Mouse (Mus musculus): ENCODE measurements around the gene Spem2. TPM values are rescaled to one million over a fixed set of nuclear protein-coding genes. Genes with fewer than 3 reads are reported as not detected.

Spem2 gene
- total and polyA plus RNA-seq, 3 experiments: 0.09 TPM; not detected in 2

Other genes with a start within 250 kb of the Spem2 start
Only the 30 nearest of the 44 such genes appear.
- gene Mpdu1, start 155.8 kb downstream of the Spem2 start, total RNA-seq (2021): 100 to 1,000 TPM; 109 to 127 TPM
- gene Mpdu1, start 155.8 kb downstream of the Spem2 start, polyA plus RNA-seq (2012; rRNA removed): 179 and 196 TPM in 2 replicates
- gene Cd68, start 152.3 kb downstream of the Spem2 start, total RNA-seq (2021): 10 to 100 TPM; 16.8 to 53.0 TPM
- 24.5 and 36.9 TPM in 2 replicates for gene Cd68, start 152.3 kb downstream of the Spem2 start, polyA plus RNA-seq (2012; rRNA removed)
- 100 to 1,000 TPM; 509 to 543 TPM for gene Eif4a1, start 146.0 kb downstream of the Spem2 start, total RNA-seq (2021)
- 85.0 and 144 TPM in 2 replicates for gene Eif4a1, start 146.0 kb downstream of the Spem2 start, polyA plus RNA-seq (2012; rRNA removed)
- 10 to 100 TPM; 65.5 to 75.5 TPM for gene Senp3, start 136.4 kb downstream of the Spem2 start, total RNA-seq (2021)
- 34.3 and 37.5 TPM in 2 replicates for gene Senp3, start 136.4 kb downstream of the Spem2 start, polyA plus RNA-seq (2012; rRNA removed)
- gene Tnfsf13, start 132.7 kb downstream of the Spem2 start, total RNA-seq (2021): 1 to 10 TPM; 1.6 to 2.4 TPM
- gene Tnfsf13, start 132.7 kb downstream of the Spem2 start, polyA plus RNA-seq (2012; rRNA removed): 2.2 and 2.4 TPM in 2 replicates
- gene Tnfsf12, start 122.6 kb downstream of the Spem2 start, total RNA-seq (2021): 10 to 100 TPM; 19.8 to 37.1 TPM
- 44.7 and 57.4 TPM in 2 replicates for gene Tnfsf12, start 122.6 kb downstream of the Spem2 start, polyA plus RNA-seq (2012; rRNA removed)
- 1 to 10 TPM; 3.1 to 7.0 TPM for gene Tnfsfm13, start 122.4 kb downstream of the Spem2 start, total RNA-seq (2021)
- gene Tnfsfm13, start 122.4 kb downstream of the Spem2 start, polyA plus RNA-seq (2012; rRNA removed): 12.7 and 18.9 TPM in 2 replicates
- gene Polr2a, start 59.8 kb downstream of the Spem2 start, total RNA-seq (2021): 10 to 100 TPM; 71.4 to 77.9 TPM
- 20.6 and 38.3 TPM in 2 replicates for gene Polr2a, start 59.8 kb downstream of the Spem2 start, polyA plus RNA-seq (2012; rRNA removed)
- gene Slc35g3, start 56.5 kb downstream of the Spem2 start, total RNA-seq (2021): not detected
- gene Slc35g3, start 56.5 kb downstream of the Spem2 start, polyA plus RNA-seq (2012; rRNA removed): not detected in 2 replicates
- 10 to 100 TPM; 47.3 to 74.8 TPM for gene Zbtb4, start 52.6 kb downstream of the Spem2 start, total RNA-seq (2021)
- 66.0 and 73.6 TPM in 2 replicates for gene Zbtb4, start 52.6 kb downstream of the Spem2 start, polyA plus RNA-seq (2012; rRNA removed)
- gene Chrnb1, start 22.5 kb downstream of the Spem2 start, total RNA-seq (2021): 1 to 10 TPM; 1.7 to 3.1 TPM
- gene Chrnb1, start 22.5 kb downstream of the Spem2 start, polyA plus RNA-seq (2012; rRNA removed): 2.7 and 3.0 TPM in 2 replicates
- gene Fgf11, start 16.6 kb downstream of the Spem2 start, total RNA-seq (2021): 10 to 100 TPM in 1 of 2 experiments, 1 to 10 TPM in 1; 4.6 to 12.8 TPM
- gene Fgf11, start 16.6 kb downstream of the Spem2 start, polyA plus RNA-seq (2012; rRNA removed): 6.0 and 13.4 TPM in 2 replicates
- 1 to 10 TPM in 1 of 2 experiments, under 1 TPM in 1; 0.23 to 1.1 TPM for gene Tmem102, start 12.8 kb downstream of the Spem2 start, total RNA-seq (2021)
- 0.81 and 0.94 TPM in 2 replicates for gene Tmem102, start 12.8 kb downstream of the Spem2 start, polyA plus RNA-seq (2012; rRNA removed)
- not detected for gene Gm39566, start 3.2 kb downstream of the Spem2 start, total RNA-seq (2021)
- gene Gm39566, start 3.2 kb downstream of the Spem2 start, polyA plus RNA-seq (2012; rRNA removed): not detected in 2 replicates
- gene Spem1, start 3.7 kb upstream of the Spem2 start, total RNA-seq (2021): not detected
- gene Spem1, start 3.7 kb upstream of the Spem2 start, polyA plus RNA-seq (2012; rRNA removed): not detected in 2 replicates
- 10 to 100 TPM; 14.6 to 21.8 TPM for gene Nlgn2, start 19.3 kb upstream of the Spem2 start, total RNA-seq (2021)
- 55.0 and 58.6 TPM in 2 replicates for gene Nlgn2, start 19.3 kb upstream of the Spem2 start, polyA plus RNA-seq (2012; rRNA removed)
- 100 to 1,000 TPM; 139 to 173 TPM for gene Tmem256, start 20.0 kb upstream of the Spem2 start, total RNA-seq (2021)
- gene Tmem256, start 20.0 kb upstream of the Spem2 start, polyA plus RNA-seq (2012; rRNA removed): 116 and 160 TPM in 2 replicates
- gene Plscr3, start 27.9 kb upstream of the Spem2 start, total RNA-seq (2021): 10 to 100 TPM; 50.8 to 53.5 TPM
- gene Plscr3, start 27.9 kb upstream of the Spem2 start, polyA plus RNA-seq (2012; rRNA removed): 224 and 230 TPM in 2 replicates
- gene Tnk1, start 40.3 kb upstream of the Spem2 start, total RNA-seq (2021): under 1 TPM in 1 of 2 experiments, not detected in 1; 0.38 TPM
- gene Tnk1, start 40.3 kb upstream of the Spem2 start, polyA plus RNA-seq (2012; rRNA removed): 0.17 and 0.91 TPM in 2 replicates
- gene Tmem95, start 59.6 kb upstream of the Spem2 start, total RNA-seq (2021): not detected
- not detected in 2 replicates for gene Tmem95, start 59.6 kb upstream of the Spem2 start, polyA plus RNA-seq (2012; rRNA removed)
- gene Kctd11, start 62.9 kb upstream of the Spem2 start, total RNA-seq (2021): 1 to 10 TPM; 3.2 to 5.7 TPM
- 4.1 and 4.9 TPM in 2 replicates for gene Kctd11, start 62.9 kb upstream of the Spem2 start, polyA plus RNA-seq (2012; rRNA removed)
- under 1 TPM; 0.46 to 0.69 TPM for gene Acap1, start 77.1 kb upstream of the Spem2 start, total RNA-seq (2021)
- gene Acap1, start 77.1 kb upstream of the Spem2 start, polyA plus RNA-seq (2012; rRNA removed): 0.71 and 1.0 TPM in 2 replicates
- under 1 TPM; 0.66 to 0.86 TPM for gene 2810408A11Rik, start 82.5 kb upstream of the Spem2 start, total RNA-seq (2021)
- gene 2810408A11Rik, start 82.5 kb upstream of the Spem2 start, polyA plus RNA-seq (2012; rRNA removed): 0.18 and 0.74 TPM in 2 replicates
- gene Neurl4, start 82.6 kb upstream of the Spem2 start, total RNA-seq (2021): 10 to 100 TPM; 40.6 to 44.2 TPM
- gene Neurl4, start 82.6 kb upstream of the Spem2 start, polyA plus RNA-seq (2012; rRNA removed): 38.6 and 47.6 TPM in 2 replicates
- gene Gps2, start 95.4 kb upstream of the Spem2 start, total RNA-seq (2021): 10 to 100 TPM; 44.7 to 61.8 TPM
- 130 and 148 TPM in 2 replicates for gene Gps2, start 95.4 kb upstream of the Spem2 start, polyA plus RNA-seq (2012; rRNA removed)
- gene Eif5a, start 103.5 kb upstream of the Spem2 start, total RNA-seq (2021): 100 to 1,000 TPM; 572 to 622 TPM
- gene Eif5a, start 103.5 kb upstream of the Spem2 start, polyA plus RNA-seq (2012; rRNA removed): 180 and 225 TPM in 2 replicates
- gene Ybx2, start 117.3 kb upstream of the Spem2 start, total RNA-seq (2021): 10 to 100 TPM; 12.9 to 20.0 TPM
- gene Ybx2, start 117.3 kb upstream of the Spem2 start, polyA plus RNA-seq (2012; rRNA removed): 21.8 and 41.4 TPM in 2 replicates
- 100 to 1,000 TPM in 1 of 2 experiments, 10 to 100 TPM in 1; 84.2 to 119 TPM for gene Slc2a4, start 129.7 kb upstream of the Spem2 start, total RNA-seq (2021)
- 138 and 142 TPM in 2 replicates for gene Slc2a4, start 129.7 kb upstream of the Spem2 start, polyA plus RNA-seq (2012; rRNA removed)
- gene Cldn7, start 146.3 kb upstream of the Spem2 start, total RNA-seq (2021): under 1 TPM in 1 of 2 experiments, not detected in 1; 0.78 TPM
- 0.11 and 0.32 TPM in 2 replicates for gene Cldn7, start 146.3 kb upstream of the Spem2 start, polyA plus RNA-seq (2012; rRNA removed)
- gene Ctdnep1, start 162.7 kb upstream of the Spem2 start, total RNA-seq (2021): 100 to 1,000 TPM; 130 to 136 TPM
- 106 and 117 TPM in 2 replicates for gene Ctdnep1, start 162.7 kb upstream of the Spem2 start, polyA plus RNA-seq (2012; rRNA removed)

Measured in adrenal gland, adult 2 months (tissue).